Mouse (Mus musculus): ENCODE data around the gene Wbp1l. TPM values are rescaled to one million over a fixed set of nuclear protein-coding genes. Genes with fewer than 3 reads are reported as not detected.

The Wbp1l gene
- polyA plus RNA-seq, 1 experiment from 2014 or later: 38.4 TPM

- Histone ChIP-seq H3K4me3 (peak overlapping the region; percentile 74), H3K4me1 (peaks cover 36% of the 10 kb centered on the region), H3K9me3 (peaks cover 2% of the 10 kb centered on the region; the same call in 1 of the 2 replicates), H3K27ac (peak overlapping the region; percentile 90), H3K27me3 (ENCODE audit: poor library complexity, severe bottlenecking) (no peaks in the 10 kb centered on the region), H3K36me3 (replicated peaks) (peaks cover 7% of the 10 kb centered on the region)
- DNase-seq (ENCODE audit: extremely low spot score, low spot score): no peak
- 0% methylated on average over 17 of the region's 17 CpGs for WGBS
These were observed 26.3 kb upstream of the Wbp1l start for GRCm38 (mm10) chr19:46572548-46572947.

DNA sequence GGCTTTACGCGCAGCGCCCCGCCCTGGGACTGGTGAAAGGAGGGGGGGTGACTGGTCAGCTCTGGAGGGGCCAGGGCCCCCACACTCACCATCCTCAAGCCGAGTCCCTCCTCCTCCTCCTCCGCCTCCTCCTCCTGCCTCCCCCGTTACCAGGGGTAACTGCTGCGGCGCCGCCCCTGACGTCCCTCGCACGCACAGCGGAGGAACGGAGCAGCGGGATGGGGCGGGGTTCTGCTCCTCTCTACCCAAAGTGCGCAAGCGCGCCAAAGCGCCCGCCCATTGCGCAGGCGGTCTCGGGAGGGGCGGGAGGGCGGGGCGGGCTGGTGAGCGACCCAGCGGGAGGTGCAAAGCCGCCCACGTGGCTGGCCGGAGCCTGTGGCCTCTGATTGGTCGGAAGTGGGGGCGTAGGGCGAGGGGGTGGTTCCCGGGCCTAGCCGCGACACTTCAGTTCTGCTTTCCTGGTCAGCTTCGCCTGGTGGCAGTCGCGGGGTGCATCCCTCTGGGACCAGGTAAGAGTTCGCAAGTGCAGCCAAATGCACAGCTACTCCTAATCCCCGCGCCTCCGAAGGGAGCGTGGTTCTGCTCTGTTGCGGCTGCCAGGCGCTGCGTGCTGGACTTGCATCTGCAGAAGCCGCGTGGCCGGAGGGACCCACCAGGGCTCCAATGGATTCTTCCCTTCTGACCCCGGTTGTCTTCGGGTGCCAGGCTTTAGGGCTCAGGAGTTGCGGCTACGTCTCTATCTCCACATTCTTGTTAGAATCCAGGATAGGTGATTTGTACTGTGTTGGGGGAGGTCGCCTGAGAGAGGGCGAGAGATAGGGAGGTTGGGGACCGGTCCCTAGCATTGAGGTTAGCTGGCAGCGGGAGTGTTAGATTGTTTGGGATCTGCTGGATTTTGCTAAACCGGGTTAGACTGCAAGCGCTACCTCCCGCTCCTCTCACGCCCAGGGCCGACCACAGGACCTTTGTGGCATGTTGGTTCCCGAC, 25.6 kb upstream of the Wbp1l start, which contains the start of the genes Arl3 and Sfxn2:
Gene Arl3 (minus strand): TSS at position 248 of the 987 bp plus-strand sequence.
Gene Sfxn2 (plus strand): TSS at position 415 of the 987 bp plus-strand sequence.
- under 1% methylated on average over 65 of the region's 67 CpGs for WGBS
- DNase-seq (ENCODE audit: extremely low spot score, low spot score): peak; percentile 97
- H3K27ac ChIP-seq: peak within 1 kb of the TSS; percentile 90

GRCm38 (mm10) chr19:46573990-46574389, 24.9 kb upstream of the Wbp1l start:
- Histone ChIP-seq H3K36me3 (replicated peaks) (no peaks in the 10 kb centered on the region), H3K27ac (peak overlapping the region; percentile 90), H3K27me3 (ENCODE audit: poor library complexity, severe bottlenecking) (no peaks in the 10 kb centered on the region), H3K9me3 (no peaks in the 10 kb centered on the region), H3K4me1 (peaks cover 36% of the 10 kb centered on the region), H3K4me3 (peak overlapping the region; percentile 74)
- WGBS: 54% methylated on average over 6 of the region's 6 CpGs
- DNase-seq (ENCODE audit: extremely low spot score, low spot score): no peak

More for the DNA sequence above, 25.6 kb upstream of the Wbp1l start, which contains the start of the genes Arl3 and Sfxn2:
- no peaks in the 10 kb centered on the region for H3K9me3 ChIP-seq
- H3K4me1 ChIP-seq: peaks cover 36% of the 10 kb centered on the region
- peaks cover under 1% of the 10 kb centered on the region; the same call in 1 of the 2 replicates for H3K36me3 ChIP-seq (replicated peaks)
- H3K4me3 ChIP-seq: peak within 1 kb of the TSS; percentile 74
- H3K27me3 ChIP-seq (ENCODE audit: poor library complexity, severe bottlenecking): no peaks in the 10 kb centered on the region

- no peak for DNase-seq (ENCODE audit: extremely low spot score, low spot score)
- no peak overlapping the region for H3K4me3 ChIP-seq
- H3K27ac ChIP-seq: no peak overlapping the region
- H3K4me1 ChIP-seq: peaks cover 36% of the 10 kb centered on the region
- H3K36me3 ChIP-seq (replicated peaks): no peaks in the 10 kb centered on the region; the same call in 1 of the 2 replicates
- 75% methylated on average over 4 of the region's 4 CpGs for WGBS
- no peaks in the 10 kb centered on the region for H3K9me3 ChIP-seq
- no peaks in the 10 kb centered on the region for H3K27me3 ChIP-seq (ENCODE audit: poor library complexity, severe bottlenecking)
These were observed 23.7 kb upstream of the Wbp1l start for GRCm38 (mm10) chr19:46575196-46575595.

- 63% methylated on average over 13 of the region's 13 CpGs for WGBS
- H3K27me3 ChIP-seq (ENCODE audit: poor library complexity, severe bottlenecking): no peaks in the 10 kb centered on the region
- no peaks in the 10 kb centered on the region for H3K4me1 ChIP-seq
- no peak overlapping the region for H3K27ac ChIP-seq
- DNase-seq (ENCODE audit: extremely low spot score, low spot score): peak; percentile 83
- H3K4me3 ChIP-seq: no peak overlapping the region
- peaks cover 67% of the 10 kb centered on the region for H3K36me3 ChIP-seq (replicated peaks)
- no peaks in the 10 kb centered on the region for H3K9me3 ChIP-seq
These were observed 10.9 kb upstream of the Wbp1l start for GRCm38 (mm10) chr19:46587823-46588508.

DNA sequence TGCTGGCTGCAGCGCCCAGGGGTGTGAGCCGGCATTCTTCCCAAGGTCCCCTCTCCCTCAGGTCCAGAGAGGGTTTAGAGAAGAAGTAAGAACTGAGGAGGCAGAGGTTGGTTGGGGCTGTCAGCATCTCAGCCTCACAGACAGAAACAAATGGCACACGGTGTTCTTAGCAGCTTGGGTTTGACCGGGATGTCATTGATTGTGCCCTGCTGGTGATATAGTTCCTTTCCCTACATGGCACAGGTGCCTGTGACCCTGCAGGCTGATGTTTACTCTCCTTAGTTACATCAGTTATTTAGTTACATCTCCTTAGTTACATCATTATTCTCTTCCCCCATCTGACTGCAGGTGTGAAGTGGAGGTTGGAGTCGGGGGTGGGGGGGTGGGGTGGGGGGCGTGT, 7.3 kb upstream of the Wbp1l start:
- Histone ChIP-seq H3K9me3 (no peaks in the 10 kb centered on the region), H3K27me3 (ENCODE audit: poor library complexity, severe bottlenecking) (no peaks in the 10 kb centered on the region), H3K4me3 (no peak overlapping the region), H3K36me3 (replicated peaks) (peaks cover 85% of the 10 kb centered on the region), H3K4me1 (no peaks in the 10 kb centered on the region), H3K27ac (no peak overlapping the region)
- 91% methylated on average over 6 of the region's 6 CpGs for WGBS
- DNase-seq (ENCODE audit: extremely low spot score, low spot score): no peak

DNA sequence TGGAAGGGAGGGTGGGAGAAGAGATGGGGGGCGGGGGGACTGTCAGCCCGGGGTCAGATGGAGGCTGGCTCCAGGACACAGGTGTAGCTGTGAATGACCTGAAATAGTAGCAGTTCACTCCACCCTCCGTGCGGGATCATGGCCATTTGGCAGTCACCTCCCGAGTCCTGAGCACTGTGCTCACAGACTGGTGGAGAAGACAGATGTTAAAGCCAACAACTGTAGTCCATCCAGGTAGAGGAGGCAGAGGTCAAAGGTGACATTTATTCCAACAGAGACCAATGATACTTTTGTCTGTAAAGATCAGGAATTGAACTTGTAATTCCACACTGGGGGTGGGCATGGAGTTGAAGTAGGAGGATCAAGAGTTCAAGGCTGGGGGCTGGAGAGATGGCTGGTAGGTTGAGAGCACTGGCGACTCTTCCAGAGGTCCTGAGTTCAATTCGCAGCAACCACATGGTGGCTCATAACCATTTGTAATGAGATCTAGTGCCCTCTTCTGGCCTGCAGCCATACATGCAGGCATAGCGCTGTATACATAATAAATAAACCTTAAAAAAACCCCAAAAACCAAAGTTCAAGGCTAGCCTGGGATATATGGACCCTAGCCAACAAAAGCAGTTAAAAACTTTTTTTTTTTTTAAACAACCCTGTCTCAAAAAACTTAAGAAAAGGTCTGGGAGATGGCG, 6.0 kb upstream of the Wbp1l start:
- 91% methylated on average over 9 of the region's 9 CpGs for WGBS
- DNase-seq (ENCODE audit: extremely low spot score, low spot score): no peak
- H3K27me3 ChIP-seq (ENCODE audit: poor library complexity, severe bottlenecking): no peaks in the 10 kb centered on the region
- no peak overlapping the region for H3K4me3 ChIP-seq
- H3K27ac ChIP-seq: no peak overlapping the region
- no peaks in the 10 kb centered on the region for H3K9me3 ChIP-seq
- H3K36me3 ChIP-seq (replicated peaks): peaks cover 76% of the 10 kb centered on the region
- H3K4me1 ChIP-seq: peaks cover under 1% of the 10 kb centered on the region

- Histone ChIP-seq H3K27ac (peak overlapping the region; percentile 83), H3K36me3 (replicated peaks) (peaks cover 36% of the 10 kb centered on the region), H3K27me3 (ENCODE audit: poor library complexity, severe bottlenecking) (no peaks in the 10 kb centered on the region), H3K4me3 (peak overlapping the region; percentile 72), H3K9me3 (no peaks in the 10 kb centered on the region), H3K4me1 (peaks cover 20% of the 10 kb centered on the region)
- WGBS: 78% methylated on average over 4 of the region's 4 CpGs
- DNase-seq (ENCODE audit: extremely low spot score, low spot score): no peak
These were observed 697 bp upstream of the Wbp1l start for GRCm38 (mm10) chr19:46598187-46598586.

DNA sequence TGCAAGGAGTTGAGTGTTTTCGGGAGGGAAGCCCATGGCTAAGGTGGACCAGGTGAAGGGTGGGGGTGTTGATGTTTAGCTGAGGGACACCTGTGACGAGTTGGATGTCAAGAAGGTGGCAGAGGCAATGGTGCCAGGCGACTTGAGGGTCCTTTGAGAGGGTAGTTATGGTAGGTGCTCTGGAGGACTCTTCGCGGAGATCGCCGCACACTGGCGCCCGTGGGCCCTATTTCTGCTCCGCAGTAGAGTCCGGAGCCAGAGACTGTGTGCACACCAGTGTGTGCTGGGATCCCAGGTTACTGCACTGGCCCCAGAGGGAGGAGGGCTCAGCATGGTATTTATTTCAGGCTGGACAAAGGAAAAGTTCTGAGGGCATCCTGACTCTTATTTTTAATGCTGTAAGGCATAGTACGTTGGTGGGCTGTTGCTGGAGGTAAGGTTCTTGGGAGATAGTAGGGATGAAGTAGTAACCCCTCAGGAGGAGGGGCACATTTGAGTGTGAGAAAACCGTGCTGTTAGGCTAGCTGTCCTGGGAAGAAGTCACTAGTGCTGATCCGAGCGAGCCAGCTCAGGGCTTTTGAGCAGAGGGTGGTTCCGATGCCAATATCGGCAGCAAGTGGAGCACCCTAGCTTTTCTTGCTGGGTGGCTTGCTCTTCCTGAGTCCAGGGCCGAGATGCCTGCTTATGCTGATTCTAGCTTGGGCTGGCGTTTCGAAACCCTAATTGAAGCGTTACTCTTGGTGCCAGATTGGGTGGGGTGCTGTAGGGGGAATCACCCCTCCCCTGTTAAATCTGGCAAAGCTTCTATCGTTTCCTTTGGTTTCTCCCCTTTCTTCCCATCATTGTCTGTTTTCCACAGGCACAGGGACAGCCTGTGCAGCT, 732 bp downstream of the Wbp1l start:
- no peak for DNase-seq (ENCODE audit: extremely low spot score, low spot score)
- no peaks in the 10 kb centered on the region for H3K9me3 ChIP-seq
- peaks cover 38% of the 10 kb centered on the region for H3K36me3 ChIP-seq (replicated peaks)
- H3K4me1 ChIP-seq: peaks cover 20% of the 10 kb centered on the region
- H3K27me3 ChIP-seq (ENCODE audit: poor library complexity, severe bottlenecking): no peaks in the 10 kb centered on the region
- WGBS: 25% methylated on average over 22 of the region's 22 CpGs
- H3K4me3 ChIP-seq: peak overlapping the region; percentile 72
- peak overlapping the region; percentile 83 for H3K27ac ChIP-seq

DNA sequence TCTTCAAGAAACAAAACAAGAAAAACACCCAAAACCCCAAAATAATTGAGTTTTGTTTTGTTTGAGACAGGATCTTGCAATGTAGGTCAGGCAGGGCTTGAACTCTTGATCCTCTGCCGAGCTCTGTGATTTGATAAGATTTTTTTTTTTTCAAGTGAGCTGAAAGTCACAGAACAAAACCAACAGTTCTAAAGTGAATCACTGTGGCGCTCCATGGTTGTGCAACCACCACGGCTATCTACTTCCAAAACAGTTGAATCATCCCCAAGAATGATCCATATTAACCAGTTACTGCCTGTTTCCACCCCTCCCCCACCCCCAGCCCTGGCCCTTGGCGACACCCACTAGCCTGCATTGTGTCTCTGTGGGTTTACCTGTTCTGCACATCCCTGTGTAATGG, 1.5 kb downstream of the Wbp1l start:
- no peak for DNase-seq (ENCODE audit: extremely low spot score, low spot score)
- H3K36me3 ChIP-seq (replicated peaks): peaks cover 37% of the 10 kb centered on the region
- WGBS: 86% methylated on average over 4 of the region's 4 CpGs

DNA sequence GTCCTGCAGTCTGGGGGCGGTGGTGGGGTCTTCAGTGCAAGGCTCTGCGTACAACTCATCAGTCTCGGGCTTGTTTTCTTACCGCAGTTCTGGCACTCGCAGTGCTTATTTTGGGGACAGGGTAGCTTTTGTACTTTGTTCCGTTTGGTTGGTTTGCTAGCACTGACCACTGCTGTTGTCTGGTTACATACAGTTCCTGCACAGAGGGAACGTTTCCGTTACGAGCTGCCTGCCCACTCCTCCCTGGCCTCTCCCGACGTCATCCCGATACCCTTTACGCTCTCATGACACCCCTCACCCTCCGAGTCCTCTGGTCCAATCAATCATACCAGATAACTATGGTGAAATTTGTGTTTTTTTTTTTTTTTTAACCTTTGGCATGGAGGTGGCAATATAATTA, 2.6 kb downstream of the Wbp1l start:
- peaks cover 39% of the 10 kb centered on the region for H3K36me3 ChIP-seq (replicated peaks)
- no peaks in the 10 kb centered on the region for H3K9me3 ChIP-seq
- H3K27ac ChIP-seq: no peak overlapping the region
- no peak for DNase-seq (ENCODE audit: extremely low spot score, low spot score)
- WGBS: 93% methylated on average over 14 of the region's 14 CpGs
- no peak overlapping the region for H3K4me3 ChIP-seq
- H3K27me3 ChIP-seq (ENCODE audit: poor library complexity, severe bottlenecking): no peaks in the 10 kb centered on the region
- H3K4me1 ChIP-seq: peaks cover 20% of the 10 kb centered on the region

More for the DNA sequence above, 1.5 kb downstream of the Wbp1l start:
- Histone ChIP-seq H3K9me3 (no peaks in the 10 kb centered on the region), H3K4me1 (peaks cover 20% of the 10 kb centered on the region), H3K27ac (no peak overlapping the region), H3K27me3 (ENCODE audit: poor library complexity, severe bottlenecking) (no peaks in the 10 kb centered on the region), H3K4me3 (peak overlapping the region; percentile 72)
